ENCODE assay signal across 8 mouse cellular contexts in the genomic region with DNA sequence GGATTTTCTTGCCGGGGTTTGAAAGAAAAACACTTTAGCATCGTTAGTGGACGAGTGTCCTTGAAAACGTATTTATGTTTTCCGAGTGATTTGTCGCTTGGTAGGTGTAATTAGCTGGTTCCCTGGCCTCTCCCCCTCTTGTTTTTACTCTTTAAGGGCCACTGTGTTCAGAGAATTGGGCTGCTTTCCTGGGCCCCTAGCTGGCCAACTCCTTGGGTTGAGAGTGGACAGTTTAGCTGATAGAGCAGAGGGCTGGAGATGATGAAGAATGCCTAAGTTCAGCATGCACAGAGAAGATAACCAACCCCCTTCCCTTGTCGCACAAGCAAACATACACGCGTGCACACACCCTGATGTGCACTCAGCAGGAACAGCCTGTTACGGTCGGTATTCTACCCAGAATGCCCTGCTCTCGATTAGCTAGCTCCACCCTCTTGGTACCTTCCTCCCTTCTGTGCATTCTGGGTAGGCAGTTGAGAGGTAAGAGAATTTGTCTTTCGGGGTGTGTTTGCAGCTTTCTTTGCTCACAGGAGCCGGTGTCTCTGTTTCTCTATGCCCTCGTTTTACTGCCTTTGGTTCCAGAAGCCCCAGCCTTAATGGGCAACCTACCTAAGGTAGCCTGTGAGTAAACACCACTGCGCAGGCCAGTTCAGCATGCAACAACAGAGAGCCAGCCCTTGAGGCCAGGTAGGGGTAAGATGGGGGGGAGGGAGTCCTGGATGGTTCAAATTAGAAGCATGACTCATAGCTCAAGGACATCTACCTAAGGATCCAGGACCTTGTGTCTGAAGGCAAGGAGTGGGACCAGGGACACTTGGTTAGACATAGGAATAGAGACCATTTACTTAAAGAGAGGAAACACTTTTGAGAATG.
DNase-seq lines count a peak whose midpoint lies in the region; ATAC-seq and TF ChIP-seq lines count a peak whose summit lies in the region.

No protein-coding gene starts in this region.

- H3K4me2 ChIP-seq in kidney, postnatal 0 days (ENCODE audit: low read length), result peak overlapping the region; percentile 14
- H3K4me2 ChIP-seq in hindbrain, embryonic 11.5 days (replicated peaks; ENCODE audit: low read depth, low read length), result no peak overlapping the region

- H3K27ac ChIP-seq in kidney, postnatal 0 days, result no peak overlapping the region
- H3K27ac ChIP-seq in hindbrain, embryonic 11.5 days (ENCODE audit: low read depth, low read length), result 0 out of 2 replicates have a peak overlapping the region, but pooled peaks have one; percentile 38
- no peak overlapping the region for H3K27ac ChIP-seq in cerebellum, adult 2 months (ENCODE audit: insufficient read depth, low read length)

- H3K9ac ChIP-seq in kidney, postnatal 0 days (ENCODE audit: low read depth, low read length), result no peak overlapping the region
- H3K9ac ChIP-seq in hindbrain, embryonic 11.5 days (ENCODE audit: low read depth, low read length), result no peak overlapping the region

- no peak overlapping the region for H3K4me3 ChIP-seq in kidney, postnatal 0 days (replicated peaks; ENCODE audit: low read depth, low read length)
- H3K4me3 ChIP-seq in hindbrain, embryonic 11.5 days (ENCODE audit: low read depth, low read length), result no peak overlapping the region
- no peak overlapping the region for H3K4me3 ChIP-seq in cerebellum, adult 2 months (replicated peaks; ENCODE audit: insufficient read depth, low read depth, low read length)

- ATAC-seq in kidney, postnatal 0 days (replicated peaks; ENCODE audit: low FRiP score, low read depth), result no peak
- no peak for ATAC-seq in hindbrain, embryonic 11.5 days (ENCODE audit: low FRiP score)
- peak; percentile 72 for ATAC-seq in megakaryocyte-erythroid progenitor cell, adult 5-6 weeks (replicated peaks; ENCODE audit: low FRiP score, low TSS enrichment, poor library complexity, severe bottlenecking)

- no peak for TF ChIP-seq POLR2A in cerebellum, adult 2 months (IDR thresholded peaks at IDR 0.05; ENCODE audit: borderline replicate concordance, insufficient read depth, low read length)

- H3K9me3 ChIP-seq in kidney, postnatal 0 days (replicated peaks; ENCODE audit: low read length), result no peaks in the 10 kb centered on the region
- no peaks in the 10 kb centered on the region for H3K9me3 ChIP-seq in hindbrain, embryonic 11.5 days (ENCODE audit: control insufficient read depth, low read length)

- no peak for DNase-seq in kidney, postnatal 0 days (ENCODE audit: low spot score)
- no peak for DNase-seq in kidney, adult 8-10 months
- peak; percentile 45 for DNase-seq in embryo, embryonic 10.5 days (ENCODE audit: low spot score)
- DNase-seq in hindbrain, embryonic 11.5 days (ENCODE audit: low spot score), result no peak
- DNase-seq in cerebellum, adult 2 months, result no peak
- no peak for DNase-seq in urinary bladder, postnatal 25 days (ENCODE audit: low spot score)
- no peak for DNase-seq in urinary bladder, adult 18-20 months (ENCODE audit: low spot score in 2 of 2)

- WGBS in kidney, postnatal 0 days, result 45% methylated on average over 16 of the region's 16 CpGs
- WGBS in hindbrain, embryonic 11.5 days, result 75% methylated on average over 16 of the region's 16 CpGs
- 41% methylated on average over 16 of the region's 16 CpGs for WGBS in cerebellum, adult 2 months

- peaks cover 3% of the 10 kb centered on the region for H3K4me1 ChIP-seq in kidney, postnatal 0 days (replicated peaks; ENCODE audit: insufficient read depth, low read length)
- no peaks in the 10 kb centered on the region for H3K4me1 ChIP-seq in hindbrain, embryonic 11.5 days (replicated peaks; ENCODE audit: control insufficient read depth, insufficient read depth, low read length)
- no peaks in the 10 kb centered on the region; the same call in 1 of the 2 replicates for H3K4me1 ChIP-seq in cerebellum, adult 2 months (ENCODE audit: control insufficient read depth, insufficient read depth, low read length)

- no peaks in the 10 kb centered on the region for H3K27me3 ChIP-seq in kidney, postnatal 0 days (ENCODE audit: insufficient read depth, low read length)
- H3K27me3 ChIP-seq in hindbrain, embryonic 11.5 days (ENCODE audit: control insufficient read depth, insufficient read depth, low read length), result no peaks in the 10 kb centered on the region
- no peaks in the 10 kb centered on the region for H3K27me3 ChIP-seq in cerebellum, adult 2 months (ENCODE audit: control insufficient read depth, insufficient read depth, low read length)

- no peak for TF ChIP-seq CTCF in kidney, postnatal 0 days (IDR thresholded peaks at IDR 0.05; ENCODE audit: low read depth)
- TF ChIP-seq CTCF in cerebellum, adult 2 months (IDR thresholded peaks at IDR 0.05; ENCODE audit: borderline replicate concordance, insufficient read depth, low read depth, low read length), result no peak

- no peaks in the 10 kb centered on the region for H3K36me3 ChIP-seq in kidney, postnatal 0 days (ENCODE audit: insufficient read depth, low read length)
- no peaks in the 10 kb centered on the region for H3K36me3 ChIP-seq in hindbrain, embryonic 11.5 days (ENCODE audit: control insufficient read depth, insufficient read depth, low read length)
